Mouse (Mus musculus) liver, embryonic 15.5 days (tissue): ENCODE measurements at regions not wholly inside any gene's neighbourhood (a gene's known extent, or its start where the extent isn't known, plus 50 kb on each side); places are given as distances from the start of the nearest gene placed in this dataset.

ENCODE experiments used
- ATAC-seq: fragments of 200-750 bp; cut with Nextera tagmentation; 2 replicates; pipeline ENCODE4 v1.8.0; 2017; ENCODE audit warnings: moderate number of reproducible peaks, mild to moderate bottlenecking, moderate library complexity; ENCODE audit not compliant: insufficient read depth
- H3K27ac ChIP-seq: fragments of 300-500 bp; sonication (generic); replicated peaks from 2 replicates; pipeline ENCODE4 v1.5.1; 2015; ENCODE audit warnings: mild to moderate bottlenecking, inconsistent platforms
- H3K27me3 ChIP-seq: fragments of 300-500 bp; sonication (generic); 2 replicates; pipeline ENCODE4 v1.6.1; 2015; ENCODE audit warnings: mild to moderate bottlenecking, inconsistent platforms
- H3K36me3 ChIP-seq: fragments of 300-500 bp; sonication (generic); replicated peaks from 2 replicates; pipeline ENCODE4 v1.6.1; 2015; ENCODE audit warnings: moderate library complexity, mild to moderate bottlenecking, inconsistent platforms
- H3K4me1 ChIP-seq: fragments of 300-500 bp; sonication (generic); replicated peaks from 2 replicates; pipeline ENCODE4 v1.6.1; 2015; ENCODE audit warnings: inconsistent platforms
- H3K4me2 ChIP-seq: fragments of 300-500 bp; sonication (generic); 2 replicates; pipeline ENCODE4 v1.6.1; 2015; ENCODE audit warnings: moderate library complexity, mild to moderate bottlenecking, inconsistent platforms
- H3K4me3 ChIP-seq: fragments of 300-500 bp; sonication (generic); replicated peaks from 2 replicates; pipeline ENCODE4 v1.5.1; 2015; ENCODE audit warnings: mild to moderate bottlenecking, inconsistent platforms
- H3K9ac ChIP-seq: fragments of 300-500 bp; sonication (generic); 2 replicates; pipeline ENCODE4 v1.6.1; 2015; ENCODE audit warnings: moderate library complexity, mild to moderate bottlenecking, inconsistent platforms
- H3K9me3 ChIP-seq: fragments of 300-500 bp; sonication (generic); replicated peaks from 2 replicates; pipeline ENCODE4 v1.6.1; 2016; ENCODE audit warnings: inconsistent platforms
- WGBS: fragments of 180-500 bp; shearing (Covaris S2); methylation state at CpG from one replicate; pipeline ENCODE4 v1.1.7; 2015; ENCODE audit warnings: mixed read lengths; ENCODE audit not compliant: insufficient replicate concordance; 5-methylcytosine and 5-hydroxymethylcytosine counted together

GRCm38 (mm10) chr8:7945966-7946775, 714.9 kb downstream of the Efnb2 start:
- WGBS = 63% methylated on average over 10 of the region's 10 CpGs
- H3K27me3 ChIP-seq = no peaks in the 10 kb centered on the region

GRCm38 (mm10) chr8:7936596-7936995, 724.4 kb downstream of the Efnb2 start:
- no peak overlapping the region for H3K4me3 ChIP-seq
- no peaks in the 10 kb centered on the region for H3K27me3 ChIP-seq
- H3K36me3 ChIP-seq = no peaks in the 10 kb centered on the region
- H3K9me3 ChIP-seq = no peaks in the 10 kb centered on the region
- H3K4me1 ChIP-seq = no peaks in the 10 kb centered on the region
- whole genome bisulfite sequencing = 56% methylated on average over 2 of the region's 2 CpGs
- no peak overlapping the region for H3K27ac ChIP-seq
- ATAC-seq = no peak
- no peak overlapping the region for H3K4me2 ChIP-seq
- H3K9ac ChIP-seq = no peak overlapping the region

More at GRCm38 (mm10) chr8:7945966-7946775, 714.9 kb downstream of the Efnb2 start:
- ATAC-seq = no peak
- H3K9ac ChIP-seq = no peak overlapping the region
- no peak overlapping the region for H3K4me3 ChIP-seq
- no peaks in the 10 kb centered on the region for H3K4me1 ChIP-seq
- H3K36me3 ChIP-seq = no peaks in the 10 kb centered on the region
- no peak overlapping the region for H3K27ac ChIP-seq
- H3K9me3 ChIP-seq = no peaks in the 10 kb centered on the region
- H3K4me2 ChIP-seq = no peak overlapping the region

GRCm38 (mm10) chr8:7919416-7919815, 741.6 kb downstream of the Efnb2 start:
- H3K9me3 ChIP-seq = no peaks in the 10 kb centered on the region
- no peaks in the 10 kb centered on the region for H3K4me1 ChIP-seq
- H3K4me3 ChIP-seq = no peak overlapping the region
- WGBS = 56% methylated on average over 8 of the region's 8 CpGs
- H3K4me2 ChIP-seq = no peak overlapping the region
- ATAC-seq = no peak
- no peaks in the 10 kb centered on the region for H3K27me3 ChIP-seq
- no peak overlapping the region for H3K9ac ChIP-seq
- no peaks in the 10 kb centered on the region for H3K36me3 ChIP-seq
- H3K27ac ChIP-seq = no peak overlapping the region

GRCm38 (mm10) chr8:7894338-7894737, 766.7 kb downstream of the Efnb2 start:
- no peak for ATAC-seq
- Histone ChIP-seq H3K9ac (no peak overlapping the region), H3K4me2 (no peak overlapping the region), H3K27me3 (no peaks in the 10 kb centered on the region), H3K4me3 (no peak overlapping the region), H3K4me1 (no peaks in the 10 kb centered on the region), H3K27ac (no peak overlapping the region), H3K36me3 (no peaks in the 10 kb centered on the region), H3K9me3 (no peaks in the 10 kb centered on the region)
- 39% methylated on average over 3 of the region's 3 CpGs for WGBS

DNA sequence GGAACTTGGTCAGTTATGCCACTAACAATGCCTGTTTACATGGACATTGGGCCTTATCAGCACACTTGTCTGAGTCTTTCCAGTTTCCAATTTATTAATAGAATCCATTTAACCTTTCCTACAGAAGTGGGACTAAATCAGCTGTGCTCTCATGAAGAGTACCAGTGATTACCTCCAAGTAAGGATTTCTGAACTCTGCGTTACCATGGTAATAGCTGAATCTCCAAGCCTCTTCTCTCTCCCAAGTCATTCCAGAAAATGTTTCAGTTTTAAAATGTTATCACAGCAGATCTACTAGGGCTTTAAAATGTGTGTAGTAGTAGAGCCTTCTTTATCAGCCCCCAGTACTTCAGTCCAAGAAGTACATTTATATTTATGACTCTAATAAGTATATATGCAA, 807.9 kb downstream of the Efnb2 start:
- Histone ChIP-seq H3K27me3 (no peaks in the 10 kb centered on the region), H3K4me1 (no peaks in the 10 kb centered on the region), H3K36me3 (no peaks in the 10 kb centered on the region), H3K4me3 (no peak overlapping the region), H3K9me3 (no peaks in the 10 kb centered on the region), H3K4me2 (no peak overlapping the region), H3K27ac (no peak overlapping the region), H3K9ac (no peak overlapping the region)
- ATAC-seq = no peak
- WGBS = 68% methylated on average over 1 of the region's 1 CpGs

DNA sequence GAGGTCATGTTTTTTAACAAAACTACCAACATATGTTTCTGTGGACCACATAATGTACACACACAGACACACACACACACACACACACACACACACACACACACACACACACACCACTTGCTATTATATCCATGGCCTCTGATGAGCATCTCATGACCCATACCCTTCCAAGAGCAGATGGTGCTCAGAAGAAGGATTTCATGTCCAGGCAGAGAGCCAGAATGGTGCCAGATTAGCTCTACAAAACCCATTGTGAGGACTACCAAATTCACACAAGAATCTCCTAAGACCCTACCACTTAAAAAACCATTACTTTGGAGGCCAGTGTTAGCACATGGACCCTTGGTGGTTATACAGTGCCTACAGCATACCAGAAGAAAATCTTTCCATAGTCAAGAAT, 810.5 kb downstream of the Efnb2 start:
- no peaks in the 10 kb centered on the region for H3K4me1 ChIP-seq
- no peak overlapping the region for H3K9ac ChIP-seq
- H3K4me3 ChIP-seq = no peak overlapping the region
- no peaks in the 10 kb centered on the region for H3K27me3 ChIP-seq
- no peak for ATAC-seq
- H3K4me2 ChIP-seq = no peak overlapping the region
- H3K27ac ChIP-seq = no peak overlapping the region
- H3K36me3 ChIP-seq = no peaks in the 10 kb centered on the region
- no peaks in the 10 kb centered on the region for H3K9me3 ChIP-seq

GRCm38 (mm10) chr8:7831948-7832347, 829.1 kb downstream of the Efnb2 start:
- H3K36me3 ChIP-seq = no peaks in the 10 kb centered on the region
- H3K27me3 ChIP-seq = no peaks in the 10 kb centered on the region
- ATAC-seq = no peak
- no peak overlapping the region for H3K27ac ChIP-seq
- no peak overlapping the region for H3K4me3 ChIP-seq
- H3K4me2 ChIP-seq = no peak overlapping the region
- no peaks in the 10 kb centered on the region for H3K9me3 ChIP-seq
- 41% methylated on average over 5 of the region's 5 CpGs for WGBS
- H3K4me1 ChIP-seq = no peaks in the 10 kb centered on the region
- no peak overlapping the region for H3K9ac ChIP-seq

GRCm38 (mm10) chr8:7827811-7828210, 833.2 kb downstream of the Efnb2 start:
- no peaks in the 10 kb centered on the region for H3K9me3 ChIP-seq
- no peak for ATAC-seq
- H3K4me2 ChIP-seq = no peak overlapping the region
- no peaks in the 10 kb centered on the region for H3K4me1 ChIP-seq
- no peaks in the 10 kb centered on the region for H3K27me3 ChIP-seq
- no peaks in the 10 kb centered on the region for H3K36me3 ChIP-seq
- H3K27ac ChIP-seq = no peak overlapping the region
- H3K9ac ChIP-seq = no peak overlapping the region
- 41% methylated on average over 1 of the region's 1 CpGs for WGBS
- H3K4me3 ChIP-seq = no peak overlapping the region

- Histone ChIP-seq H3K4me2 (no peak overlapping the region), H3K4me3 (no peak overlapping the region), H3K36me3 (no peaks in the 10 kb centered on the region), H3K4me1 (no peaks in the 10 kb centered on the region), H3K27ac (no peak overlapping the region), H3K27me3 (no peaks in the 10 kb centered on the region), H3K9ac (no peak overlapping the region), H3K9me3 (no peaks in the 10 kb centered on the region)
- no peak for ATAC-seq
- WGBS = 56% methylated on average over 1 of the region's 1 CpGs
These were observed 852.6 kb downstream of the Efnb2 start for GRCm38 (mm10) chr8:7808395-7808794.

DNA sequence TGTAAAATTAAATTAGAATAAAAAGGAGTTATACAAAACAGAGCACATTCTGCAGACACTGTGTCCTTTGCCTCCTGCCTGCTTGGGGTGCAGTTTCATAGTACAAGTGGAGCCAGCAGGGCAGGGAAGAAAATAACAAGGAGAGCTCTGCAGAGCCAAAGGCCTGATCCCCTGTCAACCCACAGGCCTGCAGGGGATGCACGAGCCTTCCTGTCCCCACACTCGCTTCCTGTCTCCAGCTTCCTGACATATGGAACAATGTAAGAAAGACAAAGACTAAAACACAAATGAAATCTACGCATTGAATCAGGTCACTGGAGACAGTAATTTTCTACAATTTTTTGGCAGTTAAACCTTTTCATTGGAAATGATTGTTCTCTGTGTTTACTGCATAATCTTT, 861.8 kb downstream of the Efnb2 start:
- Histone ChIP-seq H3K9me3 (no peaks in the 10 kb centered on the region), H3K4me1 (no peaks in the 10 kb centered on the region), H3K27ac (no peak overlapping the region), H3K9ac (no peak overlapping the region), H3K4me2 (no peak overlapping the region), H3K27me3 (no peaks in the 10 kb centered on the region), H3K4me3 (no peak overlapping the region), H3K36me3 (no peaks in the 10 kb centered on the region)
- ATAC-seq = no peak
- WGBS = 43% methylated on average over 3 of the region's 3 CpGs

GRCm38 (mm10) chr8:7796156-7796555, 864.9 kb downstream of the Efnb2 start:
- Histone ChIP-seq H3K27ac (no peak overlapping the region), H3K4me1 (no peaks in the 10 kb centered on the region), H3K4me3 (no peak overlapping the region), H3K36me3 (no peaks in the 10 kb centered on the region), H3K27me3 (no peaks in the 10 kb centered on the region), H3K9me3 (no peaks in the 10 kb centered on the region), H3K9ac (no peak overlapping the region), H3K4me2 (no peak overlapping the region)
- no peak for ATAC-seq
- 51% methylated on average over 4 of the region's 4 CpGs for WGBS

- Histone ChIP-seq H3K4me1 (no peaks in the 10 kb centered on the region), H3K27ac (no peak overlapping the region), H3K27me3 (no peaks in the 10 kb centered on the region), H3K9ac (no peak overlapping the region), H3K9me3 (no peaks in the 10 kb centered on the region), H3K4me3 (no peak overlapping the region), H3K4me2 (no peak overlapping the region), H3K36me3 (no peaks in the 10 kb centered on the region)
- WGBS = 55% methylated on average over 3 of the region's 3 CpGs
- no peak for ATAC-seq
These were observed 897.2 kb downstream of the Efnb2 start for GRCm38 (mm10) chr8:7763820-7764219.
